In genomic region chr19:45505446-45505845, GRCm38 (mm10) we compare ENCODE assay signal across 18 mouse cellular contexts.
"Had no signal": no experiment of that assay in that cellular context is flagged by ENCODE, and none has a peak within 500 bp of the region (broad histone marks: within the 10 kb centered on the region; RNA-seq: fewer than 3 reads in every experiment).

No protein-coding gene starts in this region.

- H3K4me1 ChIP-seq: midbrain, embryonic 12.5 days; neural tube, embryonic 15.5 days had no signal

- H3K27ac ChIP-seq: midbrain, embryonic 12.5 days; neural tube, embryonic 13.5 days; neural tube, embryonic 15.5 days had no signal

- H3K36me3 ChIP-seq: midbrain, embryonic 12.5 days; neural tube, embryonic 15.5 days had no signal

- H3K4me2 ChIP-seq: lung, embryonic 14.5 days; midbrain, embryonic 12.5 days; neural tube, embryonic 13.5 days; neural tube, embryonic 15.5 days had no signal

- DNase-seq: lung, adult 18-20 months; lung, embryonic 14.5 days; lung, postnatal 10 days; lung, postnatal 4 days; midbrain, embryonic 14.5 days; retina, postnatal 1 day; right cerebral cortex, adult 18-20 months; right cerebral cortex, postnatal 25 days; right cerebral cortex, postnatal 4 days; spleen, adult 18-20 months; thymus, adult 18-20 months; thymus, postnatal 14 days; thymus, postnatal 36 days had no signal

- H3K9ac ChIP-seq: lung, embryonic 14.5 days; midbrain, embryonic 12.5 days; neural tube, embryonic 13.5 days; neural tube, embryonic 15.5 days had no signal

- ATAC-seq: midbrain, embryonic 16.5 days had no signal

- H3K4me3 ChIP-seq: midbrain, embryonic 12.5 days; myocyte; neural tube, embryonic 13.5 days; neural tube, embryonic 15.5 days had no signal

- H3K27me3 ChIP-seq: midbrain, embryonic 12.5 days; neural tube, embryonic 13.5 days; neural tube, embryonic 15.5 days had no signal

- H3K9me3 ChIP-seq: midbrain, embryonic 12.5 days; neural tube, embryonic 13.5 days; neural tube, embryonic 15.5 days had no signal
